Mouse (Mus musculus): Measurements from ENCODE around the gene Msmp. TPM values are rescaled to one million over a fixed set of nuclear protein-coding genes. Genes with fewer than 3 reads are reported as not detected.

The Msmp gene
- total and polyA plus RNA-seq, 3 experiments, result not detected

GRCm38 (mm10) chr4:43577237-43577881 lies 6.9 kb downstream of the Msmp start:
- Histone ChIP-seq H3K9me3 (replicated peaks) (no peaks in the 10 kb centered on the region), H3K4me1 (ENCODE audit: insufficient read depth, low read depth, low read length) (peaks cover 70% of the 10 kb centered on the region), H3K4me3 (ENCODE audit: low read depth, low read length) (peak overlapping the region; percentile 77), H3K36me3 (replicated peaks) (peaks cover 71% of the 10 kb centered on the region), H3K27me3 (ENCODE audit: insufficient read depth, low read length) (no peaks in the 10 kb centered on the region)
- ATAC-seq (ENCODE audit: extremely low read depth, insufficient number of reproducible peaks, low FRiP score, poor library complexity, severe bottlenecking) (no peak), DNase-seq (ENCODE audit: low spot score) (no peak)
- no peak for TF ChIP-seq CTCF (IDR thresholded peaks at IDR 0.05; ENCODE audit: low read depth, low read length)

- no peak for ATAC-seq (ENCODE audit: extremely low read depth, insufficient number of reproducible peaks, low FRiP score, poor library complexity, severe bottlenecking)
- peaks cover 71% of the 10 kb centered on the region for H3K36me3 ChIP-seq (replicated peaks)
- no peak overlapping the region; the same call in 1 of the 2 replicates for H3K4me3 ChIP-seq (ENCODE audit: low read depth, low read length)
These were observed 8.9 kb downstream of the Msmp start for GRCm38 (mm10) chr4:43575356-43575755.

GRCm38 (mm10) chr4:43573561-43573960 lies 10.7 kb downstream of the Msmp start:
- peaks cover 82% of the 10 kb centered on the region for H3K36me3 ChIP-seq (replicated peaks)
- H3K4me3 ChIP-seq (ENCODE audit: low read depth, low read length), result no peak overlapping the region
- no peaks in the 10 kb centered on the region for H3K27me3 ChIP-seq (ENCODE audit: insufficient read depth, low read length)
- DNase-seq (ENCODE audit: low spot score), result no peak
- TF ChIP-seq CTCF (IDR thresholded peaks at IDR 0.05; ENCODE audit: low read depth, low read length) (no peak), GATA2 (IDR thresholded peaks at IDR 0.05; ENCODE audit: borderline replicate concordance, low read depth, low read length) (no peak), GATA1 (IDR thresholded peaks at IDR 0.05; ENCODE audit: borderline replicate concordance, low read length) (no peak), POLR2AphosphoS5 (IDR thresholded peaks at IDR 0.05; ENCODE audit: insufficient replicate concordance, low read depth, low read length) (no peak), TAL1 (conservative IDR thresholded peaks at IDR 0.05; ENCODE audit: low read depth, low read length) (no peak)
- ATAC-seq (ENCODE audit: extremely low read depth, insufficient number of reproducible peaks, low FRiP score, poor library complexity, severe bottlenecking), result no peak
- H3K9me3 ChIP-seq (replicated peaks), result no peaks in the 10 kb centered on the region
- peaks cover 53% of the 10 kb centered on the region for H3K4me1 ChIP-seq (ENCODE audit: insufficient read depth, low read depth, low read length)

More at GRCm38 (mm10) chr4:43575356-43575755, 8.9 kb downstream of the Msmp start:
- H3K9me3 ChIP-seq (replicated peaks), result no peaks in the 10 kb centered on the region
- H3K27me3 ChIP-seq (ENCODE audit: insufficient read depth, low read length), result no peaks in the 10 kb centered on the region
- no peak for DNase-seq (ENCODE audit: low spot score)
- no peak for TF ChIP-seq TAL1 (conservative IDR thresholded peaks at IDR 0.05; ENCODE audit: low read depth, low read length)
- TF ChIP-seq GATA2 (IDR thresholded peaks at IDR 0.05; ENCODE audit: borderline replicate concordance, low read depth, low read length), result no peak
- TF ChIP-seq GATA1 (IDR thresholded peaks at IDR 0.05; ENCODE audit: borderline replicate concordance, low read length), result no peak
- TF ChIP-seq CTCF (IDR thresholded peaks at IDR 0.05; ENCODE audit: low read depth, low read length), result no peak
- TF ChIP-seq POLR2AphosphoS5 (IDR thresholded peaks at IDR 0.05; ENCODE audit: insufficient replicate concordance, low read depth, low read length), result no peak
- H3K4me1 ChIP-seq (ENCODE audit: insufficient read depth, low read depth, low read length), result peaks cover 65% of the 10 kb centered on the region

GRCm38 (mm10) chr4:43571395-43572045 lies 12.8 kb downstream of the Msmp start:
- ATAC-seq (ENCODE audit: extremely low read depth, insufficient number of reproducible peaks, low FRiP score, poor library complexity, severe bottlenecking), result no peak
- H3K36me3 ChIP-seq (replicated peaks), result peaks cover 98% of the 10 kb centered on the region
- no peak for DNase-seq (ENCODE audit: low spot score)

GRCm38 (mm10) chr4:43567140-43567539 lies 17.2 kb downstream of the Msmp start:
- no peaks in the 10 kb centered on the region for H3K27me3 ChIP-seq (ENCODE audit: insufficient read depth, low read length)
- no peaks in the 10 kb centered on the region for H3K9me3 ChIP-seq (replicated peaks)
- H3K4me1 ChIP-seq (ENCODE audit: insufficient read depth, low read depth, low read length), result peaks cover 37% of the 10 kb centered on the region
- H3K36me3 ChIP-seq (replicated peaks), result peaks cover 88% of the 10 kb centered on the region
- no peak for DNase-seq (ENCODE audit: low spot score)
- no peak for ATAC-seq (ENCODE audit: extremely low read depth, insufficient number of reproducible peaks, low FRiP score, poor library complexity, severe bottlenecking)
- TF ChIP-seq CTCF (IDR thresholded peaks at IDR 0.05; ENCODE audit: low read depth, low read length) (no peak), POLR2AphosphoS5 (IDR thresholded peaks at IDR 0.05; ENCODE audit: insufficient replicate concordance, low read depth, low read length) (no peak), TAL1 (conservative IDR thresholded peaks at IDR 0.05; ENCODE audit: low read depth, low read length) (no peak), GATA1 (IDR thresholded peaks at IDR 0.05; ENCODE audit: borderline replicate concordance, low read length) (no peak), GATA2 (IDR thresholded peaks at IDR 0.05; ENCODE audit: borderline replicate concordance, low read depth, low read length) (no peak)
- no peak overlapping the region for H3K4me3 ChIP-seq (ENCODE audit: low read depth, low read length)

More at GRCm38 (mm10) chr4:43571395-43572045, 12.8 kb downstream of the Msmp start:
- TF ChIP-seq POLR2AphosphoS5 (IDR thresholded peaks at IDR 0.05; ENCODE audit: insufficient replicate concordance, low read depth, low read length) (no peak), CTCF (IDR thresholded peaks at IDR 0.05; ENCODE audit: low read depth, low read length) (no peak), GATA1 (IDR thresholded peaks at IDR 0.05; ENCODE audit: borderline replicate concordance, low read length) (no peak), GATA2 (IDR thresholded peaks at IDR 0.05; ENCODE audit: borderline replicate concordance, low read depth, low read length) (no peak), TAL1 (conservative IDR thresholded peaks at IDR 0.05; ENCODE audit: low read depth, low read length) (no peak)
- H3K27me3 ChIP-seq (ENCODE audit: insufficient read depth, low read length), result no peaks in the 10 kb centered on the region
- H3K4me1 ChIP-seq (ENCODE audit: insufficient read depth, low read depth, low read length), result peaks cover 44% of the 10 kb centered on the region
- no peak overlapping the region for H3K4me3 ChIP-seq (ENCODE audit: low read depth, low read length)
- no peaks in the 10 kb centered on the region for H3K9me3 ChIP-seq (replicated peaks)

- no peaks in the 10 kb centered on the region for H3K27me3 ChIP-seq (ENCODE audit: insufficient read depth, low read length)
- H3K4me1 ChIP-seq (ENCODE audit: insufficient read depth, low read depth, low read length), result peaks cover 43% of the 10 kb centered on the region
- no peaks in the 10 kb centered on the region for H3K9me3 ChIP-seq (replicated peaks)
- no peak for TF ChIP-seq GATA2 (IDR thresholded peaks at IDR 0.05; ENCODE audit: borderline replicate concordance, low read depth, low read length)
- no peak for TF ChIP-seq CTCF (IDR thresholded peaks at IDR 0.05; ENCODE audit: low read depth, low read length)
- TF ChIP-seq TAL1 (conservative IDR thresholded peaks at IDR 0.05; ENCODE audit: low read depth, low read length), result no peak
- no peak for TF ChIP-seq GATA1 (IDR thresholded peaks at IDR 0.05; ENCODE audit: borderline replicate concordance, low read length)
- no peak for TF ChIP-seq POLR2AphosphoS5 (IDR thresholded peaks at IDR 0.05; ENCODE audit: insufficient replicate concordance, low read depth, low read length)
- H3K36me3 ChIP-seq (replicated peaks), result peaks cover 69% of the 10 kb centered on the region
- H3K4me3 ChIP-seq (ENCODE audit: low read depth, low read length), result no peak overlapping the region
- DNase-seq (ENCODE audit: low spot score) (no peak), ATAC-seq (ENCODE audit: extremely low read depth, insufficient number of reproducible peaks, low FRiP score, poor library complexity, severe bottlenecking) (no peak)
These were observed 20.1 kb downstream of the Msmp start for GRCm38 (mm10) chr4:43564231-43564630.

Measured in G1E (cell line).